Mouse (Mus musculus) embryo, embryonic 9.5 days (tissue): Measurements from ENCODE around the gene Calr.
"Not testable (repeated sequence)": the region's sequence is repeated elsewhere in the genome, so short reads cannot be mapped to it uniquely, and the experiment has no call there.

Experiments used
- DNase-seq: peaks from one replicate; pipeline ENCODE4 v3.0.0-alpha.2; 2017; ENCODE audit errors: extremely low spot score

Calr gene

GRCm38 (mm10) chr8:84844397-84845070 is 2.2 kb downstream of the Calr start:
- DNase-seq, result no peak

- DNase-seq, result no peak
These were observed 5.2 kb downstream of the Calr start for GRCm38 (mm10) chr8:84841514-84841913.

- DNase-seq, result peak; percentile 91
These were observed 6.3 kb downstream of the Calr start, which contains the start of gene Rad23a for GRCm38 (mm10) chr8:84840248-84840999. Gene Rad23a (minus strand): TSS chr8:84840665.

GRCm38 (mm10) chr8:84839875-84840247 is 6.9 kb downstream of the Calr start:
- DNase-seq, result no peak

- no peak for DNase-seq
These were observed 7.3 kb downstream of the Calr start for GRCm38 (mm10) chr8:84839411-84839810.

GRCm38 (mm10) chr8:84838513-84838912 is 8.2 kb downstream of the Calr start:
- DNase-seq, result no peak

- DNase-seq, result no peak
These were observed 8.7 kb downstream of the Calr start for GRCm38 (mm10) chr8:84837912-84838470.

- peak; percentile 61 for DNase-seq
These were observed 9.4 kb downstream of the Calr start for GRCm38 (mm10) chr8:84837149-84837911.

GRCm38 (mm10) chr8:84834866-84835855 is 11.6 kb downstream of the Calr start:
- DNase-seq, result no peak

GRCm38 (mm10) chr8:84834002-84834865 is 12.5 kb downstream of the Calr start:
- DNase-seq, result no peak

GRCm38 (mm10) chr8:84832759-84833742 is 13.7 kb downstream of the Calr start:
- DNase-seq, result no peak

GRCm38 (mm10) chr8:84832034-84832717 is 14.6 kb downstream of the Calr start:
- peak; percentile 89 for DNase-seq

- no peak for DNase-seq
These were observed 15.2 kb downstream of the Calr start, which contains the start of gene Gadd45gip1 for GRCm38 (mm10) chr8:84831490-84831889. Gene Gadd45gip1 (plus strand): TSS chr8:84831522.

GRCm38 (mm10) chr8:84826518-84826917 is 20.2 kb downstream of the Calr start:
- DNase-seq, result not testable (repeated sequence)

- DNase-seq, result no peak
These were observed 21.1 kb downstream of the Calr start for GRCm38 (mm10) chr8:84825636-84826035.

- peak; percentile 78 for DNase-seq
These were observed 23.1 kb downstream of the Calr start for GRCm38 (mm10) chr8:84823653-84824052.

GRCm38 (mm10) chr8:84822723-84823122 is 24.0 kb downstream of the Calr start, which contains the start of gene Dand5:
Gene Dand5 (minus strand): TSS chr8:84822823.
- no peak for DNase-seq

- no peak for DNase-seq
These were observed 30.6 kb downstream of the Calr start for GRCm38 (mm10) chr8:84816117-84816516.
